Mouse (Mus musculus) myocyte (in vitro differentiated cells): ENCODE data around the gene Wsb2. TPM values are rescaled to one million over a fixed set of nuclear protein-coding genes. Genes with fewer than 3 reads are reported as not detected.

Experiments used
- H3K27me3 ChIP-seq: one replicate; pipeline ENCODE4 v1.6.1; 2011; ENCODE audit not compliant: control insufficient read depth, insufficient read depth, insufficient read length
- H3K36me3 ChIP-seq: one replicate; pipeline ENCODE4 v1.6.1; 2011; ENCODE audit not compliant: control insufficient read depth, insufficient read depth
- H3K4me2 ChIP-seq: one replicate; pipeline ENCODE4 v1.6.1; 2011; ENCODE audit warnings: low read depth, control low read depth
- H3K4me3 ChIP-seq: one replicate; pipeline ENCODE4 v1.5.1; 2011; ENCODE audit warnings: mild to moderate bottlenecking, control low read depth, moderate library complexity
- H3K79me2 ChIP-seq: one replicate; pipeline ENCODE4 v1.6.1; 2011; ENCODE audit not compliant: control insufficient read depth, insufficient read depth
- H3ac ChIP-seq: one replicate; pipeline ENCODE4 v1.6.1; 2011; ENCODE audit not compliant: control insufficient read depth, insufficient read length
- CEBPB ChIP-seq: IDR thresholded peaks from 2 replicates; pipeline ENCODE4 v1.6.1; 2011; ENCODE audit warnings: mild to moderate bottlenecking, moderate library complexity; ENCODE audit not compliant: poor library complexity, insufficient read depth, severe bottlenecking
- E2F4 ChIP-seq: IDR thresholded peaks from one replicate; pipeline ENCODE4 v1.6.1; 2011; ENCODE audit warnings: mild to moderate bottlenecking, control low read depth, moderate library complexity; ENCODE audit not compliant: insufficient read depth
- MAX ChIP-seq: IDR thresholded peaks from one replicate; pipeline ENCODE4 v1.6.1; 2011; ENCODE audit warnings: low read depth, mild to moderate bottlenecking, control low read depth
- MYOD1 ChIP-seq, 3 experiments: IDR thresholded peaks; one replicate each; pipeline ENCODE4 v1.6.1; 2011; ENCODE audit warnings: control low read depth in 2 of 3, low read depth in 2 of 3, mild to moderate bottlenecking in 2 of 3, moderate library complexity in 1 of 3; ENCODE audit not compliant: insufficient read length in 2 of 3, control insufficient read depth in 1 of 3
- MYOG ChIP-seq, 3 experiments: IDR thresholded peaks; one replicate each; pipeline ENCODE4 v1.6.1; 2011; ENCODE audit warnings: control low read depth in 2 of 3, low read depth in 2 of 3, mild to moderate bottlenecking in 2 of 3; ENCODE audit not compliant: insufficient read length in 2 of 3, control insufficient read depth in 1 of 3, insufficient read depth in 1 of 3
- POLR2A ChIP-seq: IDR thresholded peaks from one replicate; pipeline ENCODE4 v1.6.1; 2011; ENCODE audit warnings: low read depth, mild to moderate bottlenecking, control low read depth, moderate library complexity; ENCODE audit not compliant: insufficient read length
- POLR2AphosphoS2 ChIP-seq: IDR thresholded peaks from one replicate; pipeline ENCODE4 v1.6.1; 2011; ENCODE audit warnings: low read depth, control low read depth; ENCODE audit not compliant: insufficient read length
- REST ChIP-seq: IDR thresholded peaks from one replicate; pipeline ENCODE4 v1.6.1; 2011; ENCODE audit warnings: mild to moderate bottlenecking, control low read depth, moderate library complexity; ENCODE audit not compliant: insufficient read depth, insufficient read length
- SRF ChIP-seq: IDR thresholded peaks from one replicate; pipeline ENCODE4 v1.6.1; 2011; ENCODE audit warnings: low read depth; ENCODE audit not compliant: control insufficient read depth, insufficient read length
- TCF12 ChIP-seq: IDR thresholded peaks from one replicate; pipeline ENCODE4 v1.6.1; 2011; ENCODE audit warnings: mild to moderate bottlenecking, control low read depth; ENCODE audit not compliant: poor library complexity, insufficient read depth, severe bottlenecking
- TCF3 ChIP-seq: IDR thresholded peaks from one replicate; pipeline ENCODE4 v1.6.1; 2011; ENCODE audit warnings: low read depth, control low read depth; ENCODE audit not compliant: insufficient read length
- USF1 ChIP-seq: IDR thresholded peaks from one replicate; pipeline ENCODE4 v1.6.1; 2011; ENCODE audit warnings: low read depth, mild to moderate bottlenecking, control low read depth, moderate library complexity
- polyA plus RNA-seq: library from polyadenylated mRNA; unstranded; fragments of >200 nt; fragmentation: generic; extraction: Trizol; gene quantifications from one replicate; pipeline ENCODE4 v1.2.1, GENCODE M21; 2012; ENCODE audit warnings: missing spikeins

The Wsb2 gene
- polyA plus RNA-seq, 1 experiment, result 142 TPM

DNA sequence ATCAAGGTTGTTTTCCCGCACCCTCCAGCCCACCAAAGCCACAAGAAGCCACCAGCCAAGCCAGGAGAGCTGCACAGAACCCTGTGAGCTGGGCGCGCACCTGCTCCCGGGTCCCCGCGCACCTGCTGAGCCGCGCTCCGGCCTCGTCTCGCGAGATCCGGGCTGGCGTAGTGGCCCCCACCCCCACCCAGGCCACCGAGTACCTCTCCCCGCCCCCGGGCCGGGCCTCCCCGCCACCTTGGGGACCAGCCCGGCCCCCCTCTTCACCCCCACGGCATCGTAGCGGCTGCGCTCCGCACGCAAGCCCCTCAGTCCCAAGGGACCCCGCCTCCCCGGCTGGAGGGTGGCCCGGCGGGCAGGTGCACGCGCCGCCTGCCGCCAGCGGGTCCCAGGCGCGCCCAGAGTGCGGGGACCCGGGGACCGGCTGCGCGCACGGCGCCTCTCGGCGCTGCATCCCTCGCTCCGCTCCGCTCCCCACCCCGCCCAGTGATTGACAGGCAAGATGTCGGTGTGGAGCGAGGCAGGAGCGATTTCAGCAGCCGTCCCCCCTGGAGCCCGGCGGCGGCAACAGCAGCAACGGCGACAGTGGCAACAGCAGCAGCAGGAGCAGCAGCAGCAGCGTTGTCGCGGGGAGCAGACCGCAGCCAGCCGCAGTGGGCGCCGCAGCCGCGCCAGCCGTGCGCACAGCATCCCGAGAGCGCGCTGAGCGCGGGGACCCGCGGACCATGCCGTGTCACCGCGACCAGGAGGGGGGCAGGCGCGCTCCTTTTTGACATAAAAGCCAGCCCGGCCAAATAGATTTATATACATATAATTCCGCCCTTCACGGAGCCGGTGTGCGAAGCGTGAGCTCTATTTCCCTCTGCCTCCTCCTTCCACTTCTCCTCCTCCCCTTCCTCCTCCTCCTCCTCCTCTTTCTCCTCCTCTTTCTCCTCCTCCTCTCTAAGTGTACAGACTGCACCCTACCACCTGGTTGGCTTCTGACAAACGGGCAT lies 56.7 kb downstream of the Wsb2 start, which contains the start of gene Ksr2:
Ksr2 (plus strand) TSS at position 494 of the 995 bp plus-strand sequence.
- no peaks in the 10 kb centered on the region for H3K36me3 ChIP-seq
- H3K4me3 ChIP-seq, result no peak within 1 kb of the TSS
- TF ChIP-seq POLR2AphosphoS2 (no peak), REST (no peak), MYOD1 (IDR thresholded peaks at IDR 0.05; ENCODE audit: control insufficient read depth in 1 of 3, insufficient read length in 2 of 3, low read depth in 2 of 3) (no peak), E2F4 (no peak), POLR2A (no peak), TCF12 (no peak), MYOG (IDR thresholded peaks at IDR 0.05; ENCODE audit: control insufficient read depth in 1 of 3, insufficient read depth in 1 of 3, insufficient read length in 2 of 3, low read depth in 2 of 3) (no peak), CEBPB (no peak), TCF3 (no peak), USF1 (no peak), SRF (no peak), MAX (no peak)

DNA sequence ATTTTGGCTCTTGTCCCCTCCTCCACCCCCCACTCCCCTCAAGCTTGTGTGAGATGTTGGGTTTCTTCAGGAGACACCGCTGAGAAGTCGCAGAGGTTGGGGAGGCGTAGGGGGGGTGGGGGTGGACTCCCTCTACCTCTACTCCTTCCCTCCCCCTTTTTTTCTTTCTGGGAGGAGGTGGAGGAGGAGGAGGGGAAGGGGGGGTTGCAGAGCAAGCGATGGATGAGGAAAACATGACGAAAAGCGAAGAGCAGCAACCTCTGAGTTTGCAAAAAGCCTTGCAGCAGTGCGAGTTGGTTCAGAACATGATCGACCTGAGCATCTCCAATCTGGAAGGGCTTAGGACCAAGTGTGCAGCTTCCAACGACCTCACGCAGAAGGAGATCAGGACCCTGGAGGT lies 57.5 kb downstream of the Wsb2 start:
- H3K27me3 ChIP-seq, result peaks cover 66% of the 10 kb centered on the region
- no peaks in the 10 kb centered on the region for H3K79me2 ChIP-seq
- TF ChIP-seq POLR2A, result no peak
- TF ChIP-seq E2F4, result no peak
- TF ChIP-seq TCF3, result no peak
- no peak for TF ChIP-seq MAX
- no peak for TF ChIP-seq MYOG (IDR thresholded peaks at IDR 0.05; ENCODE audit: control insufficient read depth in 1 of 3, insufficient read depth in 1 of 3, insufficient read length in 2 of 3, low read depth in 2 of 3)
- no peak for TF ChIP-seq USF1
- no peak for TF ChIP-seq MYOD1 (IDR thresholded peaks at IDR 0.05; ENCODE audit: control insufficient read depth in 1 of 3, insufficient read length in 2 of 3, low read depth in 2 of 3)
- no peak for TF ChIP-seq TCF12
- no peak for TF ChIP-seq CEBPB
- TF ChIP-seq REST, result no peak
- TF ChIP-seq SRF, result no peak
- TF ChIP-seq POLR2AphosphoS2, result no peak
- H3K4me2 ChIP-seq, result no peak overlapping the region
- H3ac ChIP-seq, result no peak overlapping the region
- H3K36me3 ChIP-seq, result no peaks in the 10 kb centered on the region
- no peak overlapping the region for H3K4me3 ChIP-seq

More for the DNA sequence above, 56.7 kb downstream of the Wsb2 start, which contains the start of gene Ksr2:
- Histone ChIP-seq H3ac (no peak within 1 kb of the TSS), H3K79me2 (no peaks in the 10 kb centered on the region), H3K27me3 (peaks cover 68% of the 10 kb centered on the region), H3K4me2 (no peak within 1 kb of the TSS)

DNA sequence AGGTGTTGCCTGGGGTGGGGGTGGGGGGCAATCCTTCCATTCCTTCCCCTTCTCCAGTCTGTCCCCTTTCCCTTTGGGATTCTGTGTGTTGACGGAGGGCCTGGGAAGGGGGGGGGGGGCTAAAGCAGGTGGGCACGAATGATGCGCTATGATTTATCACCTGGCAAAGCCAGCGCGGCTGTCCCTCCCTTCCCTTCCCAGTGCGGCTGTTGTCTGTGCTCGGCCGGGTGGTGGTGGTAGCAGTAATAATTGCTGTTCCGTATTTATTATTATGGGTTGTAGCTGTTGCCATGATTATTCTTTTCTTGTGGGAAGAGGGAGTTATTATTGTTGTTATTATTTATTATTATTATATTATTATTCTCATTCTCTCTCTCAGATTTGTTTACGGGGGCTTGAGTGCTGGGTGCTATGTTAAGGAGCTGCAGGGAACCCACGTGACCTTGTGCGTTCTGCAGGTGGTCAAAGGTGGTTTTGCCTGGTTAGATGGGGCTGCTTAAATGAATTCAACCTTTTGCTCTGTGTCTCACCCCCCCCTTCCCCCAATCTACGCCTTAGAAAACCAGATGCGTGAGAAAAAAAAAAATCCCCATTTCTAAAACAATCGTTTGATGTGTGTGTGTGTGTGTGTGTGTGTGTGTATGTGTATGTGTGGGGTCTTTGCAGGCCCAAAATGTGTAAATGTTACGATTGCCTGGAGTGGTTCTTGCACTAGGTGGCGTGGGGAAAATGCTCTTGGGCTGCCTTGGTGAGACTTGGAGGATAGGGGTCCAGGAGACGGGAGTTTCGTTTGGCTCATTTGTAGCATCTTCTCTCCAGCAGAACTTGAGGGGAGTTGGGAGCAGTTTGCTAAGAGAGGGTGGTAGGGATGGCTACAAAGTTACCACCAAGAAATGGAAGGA lies 58.2 kb downstream of the Wsb2 start:
- TF ChIP-seq MAX (no peak), MYOG (IDR thresholded peaks at IDR 0.05; ENCODE audit: control insufficient read depth in 1 of 3, insufficient read depth in 1 of 3, insufficient read length in 2 of 3, low read depth in 2 of 3) (no peak), POLR2A (no peak), USF1 (no peak), SRF (no peak), E2F4 (no peak), TCF3 (no peak), REST (no peak), POLR2AphosphoS2 (no peak), MYOD1 (IDR thresholded peaks at IDR 0.05; ENCODE audit: control insufficient read depth in 1 of 3, insufficient read length in 2 of 3, low read depth in 2 of 3) (no peak), TCF12 (no peak), CEBPB (no peak)
- Histone ChIP-seq H3K27me3 (peaks cover 70% of the 10 kb centered on the region), H3K4me3 (no peak overlapping the region), H3K36me3 (no peaks in the 10 kb centered on the region), H3ac (no peak overlapping the region), H3K79me2 (no peaks in the 10 kb centered on the region), H3K4me2 (no peak overlapping the region)

DNA sequence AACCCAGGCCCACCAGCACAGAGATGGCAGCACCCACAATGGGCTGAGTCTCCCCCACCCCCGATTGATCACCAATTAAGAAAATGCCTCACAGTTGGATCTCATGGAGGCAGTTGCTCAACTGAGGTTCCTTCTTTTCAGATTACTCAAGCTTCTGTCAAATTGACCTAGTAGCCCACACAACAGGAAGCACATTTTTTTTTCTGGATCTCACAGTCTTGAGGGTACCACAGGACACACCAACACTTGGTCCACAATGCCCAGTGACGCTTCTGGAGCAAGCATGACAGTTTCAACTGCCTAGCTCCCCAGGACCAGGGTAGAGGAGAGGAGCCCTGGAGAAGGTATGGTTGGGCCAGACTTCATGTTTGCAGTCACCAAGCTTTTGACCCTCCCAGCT lies 60.3 kb downstream of the Wsb2 start:
- peaks cover 54% of the 10 kb centered on the region for H3K27me3 ChIP-seq
- no peaks in the 10 kb centered on the region for H3K36me3 ChIP-seq
- no peak overlapping the region for H3ac ChIP-seq
- H3K4me2 ChIP-seq, result no peak overlapping the region
- TF ChIP-seq SRF (no peak), POLR2A (no peak)
- no peak overlapping the region for H3K4me3 ChIP-seq
- no peaks in the 10 kb centered on the region for H3K79me2 ChIP-seq

Other genes starting within 250 kb of the Wsb2 start
- gene Suds3, start 241.2 kb upstream of the Wsb2 start, polyA plus RNA-seq, result 77.0 TPM
- 7.7 TPM for gene Taok3, start 237.2 kb upstream of the Wsb2 start, polyA plus RNA-seq
- 713 TPM for gene Pebp1, start 69.7 kb upstream of the Wsb2 start, polyA plus RNA-seq
- 2.2 TPM for gene Vsig10, start 38.2 kb upstream of the Wsb2 start, polyA plus RNA-seq
- gene Rfc5, start 31.7 kb downstream of the Wsb2 start, polyA plus RNA-seq, result 13.6 TPM
- 0.02 TPM for gene Ksr2, start 56.7 kb downstream of the Wsb2 start, polyA plus RNA-seq